ENCODE assay signal across 13 mouse cellular contexts in genomic region chr12:73042406-73042805, GRCm38 (mm10). TPM values are rescaled to one million over a fixed set of nuclear protein-coding genes. Genes with fewer than 3 reads are reported as not detected.
DNase-seq lines count a peak whose midpoint lies in the region; ATAC-seq lines count a peak whose summit lies in the region.
"Had no signal": no experiment of that assay in that cellular context is flagged by ENCODE, and none has a peak within 500 bp of the region (broad histone marks: within the 10 kb centered on the region; RNA-seq: fewer than 3 reads in every experiment).

No protein-coding gene starts in this region.

- H3K9ac ChIP-seq in embryonic facial prominence, embryonic 11.5 days (replicated peaks; ENCODE audit: low read length): peak overlapping the region; percentile 35; the same call in 1 of the 2 replicates
- H3K9ac ChIP-seq in limb, embryonic 12.5 days (replicated peaks): peak overlapping the region; percentile 58
- H3K9ac ChIP-seq in intestine, embryonic 16.5 days (ENCODE audit: low read depth, low read length): no peak overlapping the region

- H3K4me3 ChIP-seq in embryonic facial prominence, embryonic 11.5 days (ENCODE audit: low read depth, low read length): peak overlapping the region; percentile 37
- H3K4me3 ChIP-seq in limb, embryonic 12.5 days (replicated peaks): peak overlapping the region; percentile 80
- no peak overlapping the region for H3K4me3 ChIP-seq in intestine, embryonic 16.5 days (ENCODE audit: low read length)
- H3K4me3 ChIP-seq: heart, adult 2 months had no signal

- peak; percentile 39 for DNase-seq in embryo, embryonic 9.5 days (ENCODE audit: extremely low spot score)
- no peak for DNase-seq in embryo, embryonic 10.5 days (ENCODE audit: low spot score)
- DNase-seq in kidney, adult 18-20 months: peak; percentile 8
- no peak for DNase-seq in kidney, adult 8-10 months
- peak; percentile 25 for DNase-seq in embryonic facial prominence, embryonic 11.5 days (ENCODE audit: low spot score)
- DNase-seq in lung, postnatal 4 days: no peak
- DNase-seq: cerebellum, adult 9-10 months; lung, postnatal 36 days; right cerebral cortex, postnatal 14 days; thymus, adult 2 months had no signal

- H3K27me3 ChIP-seq in embryonic facial prominence, embryonic 11.5 days (ENCODE audit: control insufficient read depth, insufficient read depth, low read length): peaks cover 8% of the 10 kb centered on the region; the same call in 1 of the 2 replicates
- peaks cover 83% of the 10 kb centered on the region for H3K27me3 ChIP-seq in limb, embryonic 12.5 days
- H3K27me3 ChIP-seq in intestine, embryonic 16.5 days (replicated peaks; ENCODE audit: control insufficient read depth, insufficient read depth, low read length): peaks cover 82% of the 10 kb centered on the region

- peaks cover 3% of the 10 kb centered on the region for H3K4me1 ChIP-seq in embryonic facial prominence, embryonic 11.5 days (ENCODE audit: control insufficient read depth, insufficient read depth, low read length)
- peaks cover 47% of the 10 kb centered on the region for H3K4me1 ChIP-seq in limb, embryonic 12.5 days (replicated peaks)
- H3K4me1 ChIP-seq in intestine, embryonic 16.5 days (ENCODE audit: control insufficient read depth, insufficient read depth, low read length): peaks cover 25% of the 10 kb centered on the region

- 5% methylated on average over 5 of the region's 5 CpGs for whole genome bisulfite sequencing in embryonic facial prominence, embryonic 11.5 days
- WGBS in limb, embryonic 12.5 days: 6% methylated on average over 5 of the region's 5 CpGs
- 6% methylated on average over 5 of the region's 5 CpGs for WGBS in intestine, embryonic 16.5 days

- no peak for ATAC-seq in embryonic facial prominence, embryonic 11.5 days (replicated peaks; ENCODE audit: insufficient number of reproducible peaks, low FRiP score, low TSS enrichment, low read depth)
- ATAC-seq in limb, embryonic 12.5 days (ENCODE audit: insufficient number of reproducible peaks, insufficient read depth, low FRiP score, low TSS enrichment, low read depth): no peak
- no peak for ATAC-seq in intestine, embryonic 16.5 days

- H3K36me3 ChIP-seq in embryonic facial prominence, embryonic 11.5 days (replicated peaks; ENCODE audit: control insufficient read depth, insufficient read depth, low read depth, low read length): no peaks in the 10 kb centered on the region
- peaks cover 10% of the 10 kb centered on the region; the same call in 1 of the 2 replicates for H3K36me3 ChIP-seq in limb, embryonic 12.5 days
- no peaks in the 10 kb centered on the region for H3K36me3 ChIP-seq in intestine, embryonic 16.5 days (ENCODE audit: control insufficient read depth, insufficient read depth, low read length)

- peak overlapping the region; percentile 36 for H3K4me2 ChIP-seq in embryonic facial prominence, embryonic 11.5 days (ENCODE audit: low read depth, low read length)
- H3K4me2 ChIP-seq in limb, embryonic 12.5 days: peak overlapping the region; percentile 75
- H3K4me2 ChIP-seq in intestine, embryonic 16.5 days (ENCODE audit: low read depth, low read length): no peak overlapping the region

- H3K27ac ChIP-seq in embryonic facial prominence, embryonic 11.5 days (replicated peaks; ENCODE audit: low read depth, low read length): no peak overlapping the region
- H3K27ac ChIP-seq in limb, embryonic 12.5 days: no peak overlapping the region
- H3K27ac ChIP-seq in intestine, embryonic 16.5 days (ENCODE audit: low read length): no peak overlapping the region
- H3K27ac ChIP-seq: heart, adult 2 months had no signal

- H3K9me3 ChIP-seq in embryonic facial prominence, embryonic 11.5 days (replicated peaks; ENCODE audit: control insufficient read depth, low read length): no peaks in the 10 kb centered on the region
- no peaks in the 10 kb centered on the region for H3K9me3 ChIP-seq in limb, embryonic 12.5 days
- H3K9me3 ChIP-seq in intestine, embryonic 16.5 days (ENCODE audit: control insufficient read depth, low read length): no peaks in the 10 kb centered on the region

RNA-seq across cellular contexts. Expression of gene Six1, which starts 11.3 kb away (rescaled TPM):
- 62.4 and 64.4 TPM in 2 replicates for polyA plus RNA-seq in embryonic facial prominence, embryonic 11.5 days (2014; fragmentation: Nextera tagmentation; extraction: Ambion mirVana)
- 60.3 and 72.1 TPM in 2 replicates for polyA plus RNA-seq in limb, embryonic 12.5 days (2016; fragmentation: Nextera tagmentation; extraction: Ambion mirVana)
- polyA plus RNA-seq in intestine, embryonic 16.5 days (2015; fragmentation: Nextera tagmentation; extraction: Ambion mirVana): not detected in 2 replicates

Comparison
In these comparisons a context has a peak if more than half of its experiments do, and no peak if none do; other contexts are left out.
1. DNase-seq: peak in embryo, embryonic 9.5 days (single experiment), kidney, adult 18-20 months (single experiment) and embryonic facial prominence, embryonic 11.5 days (single experiment); none in embryo, embryonic 10.5 days (single experiment), kidney, adult 8-10 months (0 of 2) and lung, postnatal 4 days (0 of 2).
2. RNA of gene Six1, which starts 11.3 kb away (polyA plus RNA-seq): 60.3 to 72.1 TPM in limb, embryonic 12.5 days and 62.4 to 64.4 TPM in embryonic facial prominence, embryonic 11.5 days; not detected in intestine, embryonic 16.5 days; every median in the first group is over 10 times any median in the second.